Mouse (Mus musculus) forebrain, embryonic 11.5 days (tissue): ENCODE measurements around the gene Sh3bp2. TPM values are rescaled to one million over a fixed set of nuclear protein-coding genes. Genes with fewer than 3 reads are reported as not detected.

ENCODE experiments used
- ATAC-seq: fragments of 200-750 bp; cut with Nextera tagmentation; replicated peaks from 2 replicates; pipeline ENCODE4 v1.8.0; 2017; ENCODE audit warnings: moderate TSS enrichment; ENCODE audit not compliant: low FRiP score
- DNase-seq: peaks from one replicate; pipeline ENCODE4 v3.0.0-alpha.2; 2017; ENCODE audit warnings: low spot score
- H3K27ac ChIP-seq: fragments of 300-500 bp; sonication (generic); 2 replicates; pipeline ENCODE4 v1.5.1; 2014; ENCODE audit warnings: low read depth, low read length
- H3K27me3 ChIP-seq: fragments of 300-500 bp; sonication (generic); 2 replicates; pipeline ENCODE4 v1.6.1; 2014; ENCODE audit warnings: mild to moderate bottlenecking, low read length, mixed read lengths; ENCODE audit not compliant: control insufficient read depth, insufficient read depth
- H3K36me3 ChIP-seq: fragments of 300-500 bp; sonication (generic); 2 replicates; pipeline ENCODE4 v1.6.1; 2014; ENCODE audit warnings: mild to moderate bottlenecking, low read length, moderate library complexity, mixed read lengths; ENCODE audit not compliant: control insufficient read depth, insufficient read depth
- H3K4me1 ChIP-seq: fragments of 300-500 bp; sonication (generic); replicated peaks from 2 replicates; pipeline ENCODE4 v1.6.1; 2014; ENCODE audit warnings: low read length, mixed read lengths; ENCODE audit not compliant: control insufficient read depth, insufficient read depth
- H3K4me2 ChIP-seq: fragments of 300-500 bp; sonication (generic); 2 replicates; pipeline ENCODE4 v1.6.1; 2014; ENCODE audit warnings: low read depth, mild to moderate bottlenecking, low read length, moderate library complexity, mixed read lengths; ENCODE audit not compliant: severe bottlenecking
- H3K4me3 ChIP-seq: fragments of 300-500 bp; sonication (generic); 2 replicates; pipeline ENCODE4 v1.5.1; 2014; ENCODE audit warnings: low read depth, low read length
- H3K9ac ChIP-seq: fragments of 300-500 bp; sonication (generic); 2 replicates; pipeline ENCODE4 v1.6.1; 2014; ENCODE audit warnings: low read length
- H3K9me3 ChIP-seq: fragments of 300-500 bp; sonication (generic); 2 replicates; pipeline ENCODE4 v1.6.1; 2016; ENCODE audit warnings: low read length, mixed read lengths; ENCODE audit not compliant: control insufficient read depth
- WGBS: fragments of 180-500 bp; shearing (Covaris S2); extraction: QIAGEN DNeasy Blood & Tissue Kit; methylation state at CpG from one replicate; pipeline ENCODE4 v1.1.7; 2014; 5-methylcytosine and 5-hydroxymethylcytosine counted together
- polyA plus RNA-seq: library from polyadenylated mRNA; unstranded; fragments of >200 nt; fragmentation: Nextera tagmentation; extraction: Ambion mirVana; gene quantifications from 2 replicates; pipeline ENCODE4 v1.2.1, GENCODE M21; 2014

The Sh3bp2 gene
- polyA plus RNA-seq: 10.4 and 10.7 TPM in 2 replicates

DNA sequence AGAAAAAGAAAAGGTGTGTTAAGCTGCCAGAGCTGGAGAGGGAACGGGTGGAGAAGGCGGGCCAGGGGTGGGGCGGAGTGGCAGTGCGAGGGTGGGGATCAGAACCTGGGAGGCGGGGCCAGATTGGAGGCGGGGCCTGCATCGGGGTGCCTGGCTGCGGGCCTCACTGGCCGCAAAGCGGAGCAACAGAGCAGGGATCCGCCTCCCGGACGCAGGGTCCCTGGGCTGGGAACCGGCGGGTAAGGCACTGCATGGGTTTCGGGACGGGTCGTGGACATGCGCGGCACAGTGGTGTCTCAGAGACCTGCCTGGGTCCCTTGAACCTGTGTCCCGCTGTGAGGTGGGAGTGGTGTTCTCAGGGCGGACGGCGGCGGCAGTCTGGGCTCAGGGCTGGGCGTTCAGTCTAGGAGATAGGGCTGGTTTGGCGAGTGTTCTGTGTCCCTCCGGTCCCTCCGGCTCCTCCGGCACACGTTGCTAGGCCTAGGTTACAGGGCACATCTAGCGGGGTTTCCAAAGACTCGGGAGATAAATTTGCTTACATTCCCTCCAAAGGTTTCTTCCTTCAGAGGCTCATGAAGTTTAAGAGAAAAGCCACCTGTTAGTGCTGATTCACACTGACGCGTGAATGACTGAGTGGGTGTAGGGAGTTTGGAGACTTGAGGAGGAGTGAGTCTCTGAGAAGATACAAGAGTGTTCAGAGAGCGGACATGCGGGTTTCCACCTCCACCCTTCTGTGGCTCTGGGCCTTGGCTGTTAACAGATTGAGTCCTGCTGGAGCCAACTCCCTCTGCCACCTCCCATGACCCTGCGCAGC is at the start of gene Sh3bp2:
Gene Sh3bp2, plus strand, starts transcription at position 176 of the 814 bp plus-strand sequence.
- H3K4me2 ChIP-seq: peak within 1 kb of the TSS; percentile 68
- peak within 1 kb of the TSS; percentile 57 for H3K9ac ChIP-seq
- H3K27me3 ChIP-seq: no peaks in the 10 kb centered on the region; the same call in 1 of the 2 replicates
- H3K27ac ChIP-seq: no peak within 1 kb of the TSS
- peak within 1 kb of the TSS; percentile 43 for H3K4me3 ChIP-seq
- H3K9me3 ChIP-seq: no peaks in the 10 kb centered on the region
- no peaks in the 10 kb centered on the region for H3K36me3 ChIP-seq
- ATAC-seq: peak; percentile 92
- peaks cover 4% of the 10 kb centered on the region; the same call in 1 of the 2 replicates for H3K4me1 ChIP-seq
- peak; percentile 97 for DNase-seq
- 3% methylated on average over 38 of the region's 38 CpGs for WGBS

GRCm38 (mm10) chr5:34480926-34481325 is 44.7 kb upstream of the Sh3bp2 start:
- no peak overlapping the region for H3K4me3 ChIP-seq
- no peak for ATAC-seq
- H3K36me3 ChIP-seq: peaks cover 11% of the 10 kb centered on the region; the same call in 1 of the 2 replicates
- H3K4me2 ChIP-seq: no peak overlapping the region
- no peaks in the 10 kb centered on the region for H3K27me3 ChIP-seq
- no peaks in the 10 kb centered on the region for H3K9me3 ChIP-seq
- DNase-seq: no peak
- WGBS: 86% methylated on average over 3 of the region's 3 CpGs
- H3K9ac ChIP-seq: no peak overlapping the region
- H3K27ac ChIP-seq: no peak overlapping the region
- no peaks in the 10 kb centered on the region for H3K4me1 ChIP-seq

DNA sequence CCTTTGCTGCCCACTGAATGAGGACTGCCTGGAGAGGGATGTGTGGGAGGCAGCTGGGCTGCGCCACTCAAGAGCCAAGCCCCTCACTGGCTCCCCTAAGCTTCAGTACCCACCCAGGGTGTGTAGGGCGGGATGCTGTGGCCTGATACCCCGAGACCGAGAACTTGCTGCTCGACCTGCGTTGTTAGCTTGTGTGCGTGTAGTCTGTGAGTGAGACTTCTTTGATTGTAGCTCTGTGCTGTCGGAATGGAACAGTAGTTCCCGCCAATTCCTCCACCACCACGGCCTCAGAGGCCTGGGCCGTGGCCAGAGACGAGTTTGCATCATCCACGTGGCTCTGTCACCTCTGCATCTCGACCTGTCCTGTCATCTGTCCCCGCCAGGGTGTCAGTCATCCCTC is 39.9 kb upstream of the Sh3bp2 start:
- Histone ChIP-seq H3K27me3 (no peaks in the 10 kb centered on the region), H3K27ac (no peak overlapping the region), H3K4me1 (no peaks in the 10 kb centered on the region), H3K9me3 (no peaks in the 10 kb centered on the region), H3K9ac (no peak overlapping the region), H3K4me3 (no peak overlapping the region), H3K4me2 (no peak overlapping the region), H3K36me3 (peaks cover 9% of the 10 kb centered on the region; the same call in 1 of the 2 replicates)
- no peak for DNase-seq
- ATAC-seq: no peak
- WGBS: 93% methylated on average over 15 of the region's 15 CpGs

- peaks cover 9% of the 10 kb centered on the region; the same call in 1 of the 2 replicates for H3K36me3 ChIP-seq
- no peak overlapping the region for H3K4me2 ChIP-seq
- ATAC-seq (no peak), DNase-seq (no peak)
- 83% methylated on average over 6 of the region's 6 CpGs for WGBS
- H3K9me3 ChIP-seq: no peaks in the 10 kb centered on the region
- H3K4me3 ChIP-seq: no peak overlapping the region
- no peaks in the 10 kb centered on the region for H3K4me1 ChIP-seq
- H3K9ac ChIP-seq: no peak overlapping the region
- no peak overlapping the region for H3K27ac ChIP-seq
- H3K27me3 ChIP-seq: no peaks in the 10 kb centered on the region
Measured at GRCm38 (mm10) chr5:34487320-34488090, 38.1 kb upstream of the Sh3bp2 start.

GRCm38 (mm10) chr5:34488741-34489417 is 36.8 kb upstream of the Sh3bp2 start:
- Histone ChIP-seq H3K27me3 (no peaks in the 10 kb centered on the region), H3K36me3 (peaks cover 9% of the 10 kb centered on the region; the same call in 1 of the 2 replicates), H3K9me3 (no peaks in the 10 kb centered on the region), H3K4me2 (no peak overlapping the region), H3K4me1 (no peaks in the 10 kb centered on the region), H3K4me3 (no peak overlapping the region), H3K9ac (no peak overlapping the region), H3K27ac (no peak overlapping the region)
- DNase-seq: no peak
- WGBS: 82% methylated on average over 6 of the region's 6 CpGs
- ATAC-seq: no peak

DNA sequence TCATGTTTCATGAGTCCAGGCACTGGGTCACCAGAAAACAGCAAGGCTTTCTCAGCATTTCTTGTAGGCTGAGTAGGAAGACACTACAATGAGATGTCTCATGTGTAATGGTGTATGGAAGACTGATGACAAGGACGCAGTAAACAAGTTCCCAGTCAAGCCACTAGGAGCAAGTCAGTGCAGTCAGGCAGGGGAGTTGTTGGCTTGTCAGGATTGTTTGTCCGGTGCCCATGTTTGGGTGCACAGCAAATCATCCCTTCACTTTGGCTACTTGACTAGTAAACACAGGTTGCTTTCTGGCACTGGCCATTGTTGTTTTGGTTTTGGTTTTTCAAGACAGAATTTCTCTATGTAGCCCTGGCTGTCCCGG is 36.2 kb upstream of the Sh3bp2 start:
- Histone ChIP-seq H3K9me3 (no peaks in the 10 kb centered on the region), H3K36me3 (peaks cover 9% of the 10 kb centered on the region; the same call in 1 of the 2 replicates), H3K9ac (no peak overlapping the region), H3K27me3 (no peaks in the 10 kb centered on the region), H3K4me3 (no peak overlapping the region), H3K4me2 (no peak overlapping the region), H3K4me1 (no peaks in the 10 kb centered on the region), H3K27ac (no peak overlapping the region)
- 86% methylated on average over 3 of the region's 3 CpGs for WGBS
- no peak for ATAC-seq
- no peak for DNase-seq

- no peak overlapping the region for H3K27ac ChIP-seq
- H3K27me3 ChIP-seq: no peaks in the 10 kb centered on the region
- WGBS: 82% methylated on average over 6 of the region's 6 CpGs
- H3K4me3 ChIP-seq: no peak overlapping the region
- no peaks in the 10 kb centered on the region for H3K9me3 ChIP-seq
- no peaks in the 10 kb centered on the region for H3K36me3 ChIP-seq
- H3K4me1 ChIP-seq: no peaks in the 10 kb centered on the region
- ATAC-seq (no peak), DNase-seq (no peak)
- no peak overlapping the region for H3K4me2 ChIP-seq
- H3K9ac ChIP-seq: no peak overlapping the region
Measured at GRCm38 (mm10) chr5:34496745-34497144, 28.9 kb upstream of the Sh3bp2 start.

- no peak for DNase-seq
- Histone ChIP-seq H3K4me3 (no peak overlapping the region), H3K9ac (no peak overlapping the region), H3K27me3 (no peaks in the 10 kb centered on the region), H3K36me3 (no peaks in the 10 kb centered on the region), H3K4me1 (no peaks in the 10 kb centered on the region), H3K9me3 (no peaks in the 10 kb centered on the region), H3K27ac (no peak overlapping the region), H3K4me2 (no peak overlapping the region)
- 84% methylated on average over 5 of the region's 5 CpGs for WGBS
- ATAC-seq: no peak
Measured at GRCm38 (mm10) chr5:34500886-34501285, 24.8 kb upstream of the Sh3bp2 start.
